Comparison of ENCODE assay signal across 15 mouse cellular contexts in genomic region chr3:83591206-83591605, GRCm38 (mm10).
"Had no signal": no experiment of that assay in that cellular context is flagged by ENCODE, and none has a peak within 500 bp of the region (broad histone marks: within the 10 kb centered on the region; RNA-seq: fewer than 3 reads in every experiment).

No protein-coding gene starts in this region.

- H3K4me1 ChIP-seq: neural tube, embryonic 15.5 days; stomach, embryonic 15.5 days had no signal

- H3K4me3 ChIP-seq: neural tube, embryonic 15.5 days; stomach, embryonic 15.5 days had no signal

- H3K36me3 ChIP-seq: neural tube, embryonic 15.5 days; stomach, embryonic 15.5 days had no signal

- H3K4me2 ChIP-seq: neural tube, embryonic 15.5 days; stomach, embryonic 15.5 days had no signal

- H3K27me3 ChIP-seq: neural tube, embryonic 15.5 days; stomach, embryonic 15.5 days had no signal

- H3K9me3 ChIP-seq: neural tube, embryonic 15.5 days; stomach, embryonic 15.5 days had no signal

- H3K27ac ChIP-seq: neural tube, embryonic 15.5 days; stomach, embryonic 15.5 days; stomach, postnatal 0 days had no signal

- H3K9ac ChIP-seq: neural tube, embryonic 15.5 days; stomach, embryonic 15.5 days had no signal

- DNase-seq: retina, postnatal 1 day; right cerebral cortex, adult 18-20 months; right cerebral cortex, postnatal 14 days; right cerebral cortex, postnatal 25 days; right cerebral cortex, postnatal 4 days; spleen, adult 18-20 months; thymus, adult 18-20 months; thymus, adult 2 months; thymus, postnatal 14 days; thymus, postnatal 25 days; thymus, postnatal 36 days; thymus, postnatal 4 days had no signal
